Mouse (Mus musculus): ENCODE data around the gene Prune1. TPM values are rescaled to one million over a fixed set of nuclear protein-coding genes. Genes with fewer than 3 reads are reported as not detected.
A peak's percentile ranks its signal among the peaks of the same experiment; 100 is the strongest.

Gene Prune1
- polyA plus RNA-seq, 1 experiment from 2014 or later = 21.2 TPM

GRCm38 (mm10) chr3:95274453-95274852, 7.4 kb downstream of the Prune1 start:
- H3K27me3 ChIP-seq (ENCODE audit: control insufficient read depth, insufficient read depth, low read length) = no peaks in the 10 kb centered on the region
- H3K9ac ChIP-seq (ENCODE audit: low read length) = no peak overlapping the region
- no peaks in the 10 kb centered on the region for H3K36me3 ChIP-seq (ENCODE audit: control insufficient read depth, insufficient read depth, low read length)
- no peak for ATAC-seq (ENCODE audit: insufficient read depth, low FRiP score)
- 94% methylated on average over 4 of the region's 4 CpGs for WGBS
- no peak overlapping the region for H3K4me2 ChIP-seq (ENCODE audit: low read depth, low read length)
- H3K4me1 ChIP-seq (ENCODE audit: control insufficient read depth, insufficient read depth, low read length) = peaks cover 6% of the 10 kb centered on the region; the same call in 1 of the 2 replicates
- no peak overlapping the region for H3K27ac ChIP-seq (ENCODE audit: low read length)
- no peak overlapping the region for H3K4me3 ChIP-seq (replicated peaks; ENCODE audit: low read length)
- no peaks in the 10 kb centered on the region for H3K9me3 ChIP-seq (replicated peaks; ENCODE audit: control insufficient read depth, low read length)

GRCm38 (mm10) chr3:95273471-95273870, 8.4 kb downstream of the Prune1 start:
- no peaks in the 10 kb centered on the region for H3K36me3 ChIP-seq (ENCODE audit: control insufficient read depth, insufficient read depth, low read length)
- no peak overlapping the region for H3K4me2 ChIP-seq (ENCODE audit: low read depth, low read length)
- WGBS = 88% methylated on average over 5 of the region's 5 CpGs
- no peak for ATAC-seq (ENCODE audit: insufficient read depth, low FRiP score)
- H3K4me1 ChIP-seq (ENCODE audit: control insufficient read depth, insufficient read depth, low read length) = peaks cover 6% of the 10 kb centered on the region; the same call in 1 of the 2 replicates
- H3K27me3 ChIP-seq (ENCODE audit: control insufficient read depth, insufficient read depth, low read length) = no peaks in the 10 kb centered on the region
- H3K27ac ChIP-seq (ENCODE audit: low read length) = no peak overlapping the region
- no peak overlapping the region for H3K9ac ChIP-seq (ENCODE audit: low read length)
- no peak overlapping the region for H3K4me3 ChIP-seq (replicated peaks; ENCODE audit: low read length)
- no peaks in the 10 kb centered on the region for H3K9me3 ChIP-seq (replicated peaks; ENCODE audit: control insufficient read depth, low read length)

- H3K4me3 ChIP-seq (replicated peaks; ENCODE audit: low read length) = no peak overlapping the region
- no peak overlapping the region for H3K9ac ChIP-seq (ENCODE audit: low read length)
- WGBS = 71% methylated on average over 12 of the region's 12 CpGs
- ATAC-seq (ENCODE audit: insufficient read depth, low FRiP score) = peak; percentile 49; the same call in 1 of the 2 replicates
- H3K9me3 ChIP-seq (replicated peaks; ENCODE audit: control insufficient read depth, low read length) = no peaks in the 10 kb centered on the region
- no peak overlapping the region for H3K4me2 ChIP-seq (ENCODE audit: low read depth, low read length)
- H3K4me1 ChIP-seq (ENCODE audit: control insufficient read depth, insufficient read depth, low read length) = no peaks in the 10 kb centered on the region
- peaks cover 9% of the 10 kb centered on the region for H3K36me3 ChIP-seq (ENCODE audit: control insufficient read depth, insufficient read depth, low read length)
- H3K27me3 ChIP-seq (ENCODE audit: control insufficient read depth, insufficient read depth, low read length) = no peaks in the 10 kb centered on the region
- peak overlapping the region; percentile 14; the same call in 1 of the 2 replicates for H3K27ac ChIP-seq (ENCODE audit: low read length)
Measured at GRCm38 (mm10) chr3:95270766-95271364, 11.0 kb downstream of the Prune1 start.

GRCm38 (mm10) chr3:95269789-95270188, 12.1 kb downstream of the Prune1 start:
- Histone ChIP-seq H3K4me1 (ENCODE audit: control insufficient read depth, insufficient read depth, low read length) (no peaks in the 10 kb centered on the region), H3K27ac (ENCODE audit: low read length) (no peak overlapping the region), H3K9ac (ENCODE audit: low read length) (no peak overlapping the region), H3K4me3 (replicated peaks; ENCODE audit: low read length) (no peak overlapping the region), H3K9me3 (replicated peaks; ENCODE audit: control insufficient read depth, low read length) (no peaks in the 10 kb centered on the region), H3K4me2 (ENCODE audit: low read depth, low read length) (no peak overlapping the region), H3K27me3 (ENCODE audit: control insufficient read depth, insufficient read depth, low read length) (no peaks in the 10 kb centered on the region), H3K36me3 (ENCODE audit: control insufficient read depth, insufficient read depth, low read length) (peaks cover 9% of the 10 kb centered on the region)
- no peak for ATAC-seq (ENCODE audit: insufficient read depth, low FRiP score)
- 89% methylated on average over 5 of the region's 5 CpGs for WGBS

GRCm38 (mm10) chr3:95267855-95268254, 14.0 kb downstream of the Prune1 start:
- Histone ChIP-seq H3K4me3 (replicated peaks; ENCODE audit: low read length) (no peak overlapping the region), H3K9me3 (replicated peaks; ENCODE audit: control insufficient read depth, low read length) (no peaks in the 10 kb centered on the region), H3K4me2 (ENCODE audit: low read depth, low read length) (no peak overlapping the region), H3K36me3 (ENCODE audit: control insufficient read depth, insufficient read depth, low read length) (peaks cover 9% of the 10 kb centered on the region), H3K27me3 (ENCODE audit: control insufficient read depth, insufficient read depth, low read length) (no peaks in the 10 kb centered on the region), H3K9ac (ENCODE audit: low read length) (no peak overlapping the region), H3K4me1 (ENCODE audit: control insufficient read depth, insufficient read depth, low read length) (no peaks in the 10 kb centered on the region), H3K27ac (ENCODE audit: low read length) (no peak overlapping the region)
- no peak for ATAC-seq (ENCODE audit: insufficient read depth, low FRiP score)

GRCm38 (mm10) chr3:95266052-95266451, 15.8 kb downstream of the Prune1 start:
- WGBS = 92% methylated on average over 3 of the region's 3 CpGs
- H3K4me3 ChIP-seq (replicated peaks; ENCODE audit: low read length) = no peak overlapping the region
- no peak for ATAC-seq (ENCODE audit: insufficient read depth, low FRiP score)

GRCm38 (mm10) chr3:95264724-95265123, 17.2 kb downstream of the Prune1 start:
- H3K9me3 ChIP-seq (replicated peaks; ENCODE audit: control insufficient read depth, low read length) = no peaks in the 10 kb centered on the region
- no peaks in the 10 kb centered on the region for H3K4me1 ChIP-seq (ENCODE audit: control insufficient read depth, insufficient read depth, low read length)
- peaks cover 11% of the 10 kb centered on the region for H3K36me3 ChIP-seq (ENCODE audit: control insufficient read depth, insufficient read depth, low read length)
- no peak for ATAC-seq (ENCODE audit: insufficient read depth, low FRiP score)
- no peaks in the 10 kb centered on the region for H3K27me3 ChIP-seq (ENCODE audit: control insufficient read depth, insufficient read depth, low read length)
- no peak overlapping the region for H3K9ac ChIP-seq (ENCODE audit: low read length)
- 86% methylated on average over 1 of the region's 1 CpGs for WGBS
- H3K27ac ChIP-seq (ENCODE audit: low read length) = no peak overlapping the region
- no peak overlapping the region for H3K4me2 ChIP-seq (ENCODE audit: low read depth, low read length)
- no peak overlapping the region for H3K4me3 ChIP-seq (replicated peaks; ENCODE audit: low read length)

More at GRCm38 (mm10) chr3:95266052-95266451, 15.8 kb downstream of the Prune1 start:
- H3K27ac ChIP-seq (ENCODE audit: low read length) = no peak overlapping the region
- H3K27me3 ChIP-seq (ENCODE audit: control insufficient read depth, insufficient read depth, low read length) = no peaks in the 10 kb centered on the region
- peaks cover 9% of the 10 kb centered on the region for H3K36me3 ChIP-seq (ENCODE audit: control insufficient read depth, insufficient read depth, low read length)
- no peaks in the 10 kb centered on the region for H3K4me1 ChIP-seq (ENCODE audit: control insufficient read depth, insufficient read depth, low read length)
- H3K4me2 ChIP-seq (ENCODE audit: low read depth, low read length) = no peak overlapping the region
- no peak overlapping the region for H3K9ac ChIP-seq (ENCODE audit: low read length)
- no peaks in the 10 kb centered on the region for H3K9me3 ChIP-seq (replicated peaks; ENCODE audit: control insufficient read depth, low read length)

GRCm38 (mm10) chr3:95263089-95263739, 18.7 kb downstream of the Prune1 start:
- H3K9me3 ChIP-seq (replicated peaks; ENCODE audit: control insufficient read depth, low read length) = no peaks in the 10 kb centered on the region
- no peak overlapping the region for H3K27ac ChIP-seq (ENCODE audit: low read length)
- no peak overlapping the region for H3K4me3 ChIP-seq (replicated peaks; ENCODE audit: low read length)
- H3K4me2 ChIP-seq (ENCODE audit: low read depth, low read length) = no peak overlapping the region
- H3K4me1 ChIP-seq (ENCODE audit: control insufficient read depth, insufficient read depth, low read length) = no peaks in the 10 kb centered on the region
- no peaks in the 10 kb centered on the region for H3K27me3 ChIP-seq (ENCODE audit: control insufficient read depth, insufficient read depth, low read length)
- H3K36me3 ChIP-seq (ENCODE audit: control insufficient read depth, insufficient read depth, low read length) = peaks cover 18% of the 10 kb centered on the region
- peak overlapping the region; percentile 11; the same call in 1 of the 2 replicates for H3K9ac ChIP-seq (ENCODE audit: low read length)
- 47% methylated on average over 11 of the region's 11 CpGs for WGBS
- peak; percentile 64; the same call in 1 of the 2 replicates for ATAC-seq (ENCODE audit: insufficient read depth, low FRiP score)

- H3K36me3 ChIP-seq (ENCODE audit: control insufficient read depth, insufficient read depth, low read length) = peaks cover 13% of the 10 kb centered on the region; the same call in 1 of the 2 replicates
- ATAC-seq (ENCODE audit: insufficient read depth, low FRiP score) = no peak
Measured at GRCm38 (mm10) chr3:95261975-95262374, 19.9 kb downstream of the Prune1 start.

More at GRCm38 (mm10) chr3:95261975-95262374, 19.9 kb downstream of the Prune1 start:
- Histone ChIP-seq H3K27ac (ENCODE audit: low read length) (no peak overlapping the region), H3K9me3 (replicated peaks; ENCODE audit: control insufficient read depth, low read length) (no peaks in the 10 kb centered on the region), H3K27me3 (ENCODE audit: control insufficient read depth, insufficient read depth, low read length) (no peaks in the 10 kb centered on the region), H3K4me2 (ENCODE audit: low read depth, low read length) (no peak overlapping the region), H3K4me3 (replicated peaks; ENCODE audit: low read length) (no peak overlapping the region), H3K9ac (ENCODE audit: low read length) (no peak overlapping the region), H3K4me1 (ENCODE audit: control insufficient read depth, insufficient read depth, low read length) (no peaks in the 10 kb centered on the region)
- 85% methylated on average over 4 of the region's 4 CpGs for WGBS

Data from stomach, embryonic 16.5 days (tissue).